Mouse (Mus musculus): ENCODE measurements around the gene Gphb5. TPM values are rescaled to one million over a fixed set of nuclear protein-coding genes. Genes with fewer than 3 reads are reported as not detected.

Gene Gphb5
- polyA plus RNA-seq, 1 experiment from 2014 or later, result not detected

DNA sequence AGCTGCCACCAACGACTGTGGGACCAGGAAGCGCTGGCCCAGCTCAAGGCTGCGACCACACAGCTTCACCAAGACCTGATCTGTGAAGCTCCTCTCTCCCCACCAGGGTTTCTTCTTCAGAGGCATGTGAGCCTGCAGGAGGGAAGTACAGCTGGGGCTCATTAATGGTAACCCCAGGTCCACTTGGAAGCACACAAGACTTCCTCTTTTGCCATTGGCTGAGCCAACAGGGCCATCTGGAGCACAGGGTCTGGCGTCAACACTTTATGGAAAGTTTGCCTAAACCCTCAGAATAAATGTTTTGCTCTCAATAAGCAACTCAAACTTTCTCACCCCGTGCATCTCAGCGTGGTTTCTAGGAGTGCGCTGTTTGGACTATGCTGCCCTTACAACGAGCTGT, 29.4 kb downstream of the Gphb5 start:
- 85% methylated on average over 8 of the region's 8 CpGs for WGBS
- no peak for ATAC-seq (ENCODE audit: low FRiP score)

DNA sequence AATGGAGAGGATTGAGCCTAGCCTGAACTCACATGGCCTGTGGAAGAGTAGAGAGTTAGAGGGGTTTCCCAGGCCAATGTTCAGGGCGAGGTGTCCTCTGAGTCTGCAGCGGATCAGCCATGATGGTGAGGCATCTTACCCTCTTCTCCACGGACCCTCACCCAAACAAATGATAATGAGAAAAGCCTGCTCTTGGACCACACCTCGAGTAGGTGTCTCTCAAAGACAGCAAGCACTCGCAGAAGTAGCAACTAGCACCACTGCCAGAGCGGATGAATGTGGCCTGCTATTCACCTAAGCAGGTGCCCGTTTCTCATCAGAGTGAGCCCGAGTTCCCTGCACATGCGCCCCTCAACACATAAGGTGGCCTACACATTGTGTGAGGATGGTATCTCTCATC, 29.9 kb downstream of the Gphb5 start:
- no peak overlapping the region for H3K4me3 ChIP-seq (ENCODE audit: low read depth, low read length)
- no peak overlapping the region for H3K9ac ChIP-seq (ENCODE audit: low read length)
- no peak overlapping the region for H3K27ac ChIP-seq (ENCODE audit: low read depth, low read length)
- no peaks in the 10 kb centered on the region for H3K27me3 ChIP-seq (ENCODE audit: control insufficient read depth, insufficient read depth, low read length)
- no peak for DNase-seq (ENCODE audit: low spot score, missing footprints)
- H3K36me3 ChIP-seq (ENCODE audit: control insufficient read depth, insufficient read depth, low read length), result no peaks in the 10 kb centered on the region
- 90% methylated on average over 9 of the region's 9 CpGs for WGBS
- ATAC-seq (ENCODE audit: low FRiP score), result no peak
- H3K4me1 ChIP-seq (ENCODE audit: control insufficient read depth, insufficient read depth, low read length), result no peaks in the 10 kb centered on the region
- H3K9me3 ChIP-seq (ENCODE audit: control insufficient read depth, low read length), result no peaks in the 10 kb centered on the region
- H3K4me2 ChIP-seq, result no peak overlapping the region

More for the DNA sequence above, 29.4 kb downstream of the Gphb5 start:
- H3K9ac ChIP-seq (ENCODE audit: low read length), result no peak overlapping the region
- no peak overlapping the region for H3K4me2 ChIP-seq
- H3K27me3 ChIP-seq (ENCODE audit: control insufficient read depth, insufficient read depth, low read length), result no peaks in the 10 kb centered on the region
- DNase-seq (ENCODE audit: low spot score, missing footprints), result peak; percentile 31
- no peak overlapping the region for H3K27ac ChIP-seq (ENCODE audit: low read depth, low read length)
- no peaks in the 10 kb centered on the region for H3K9me3 ChIP-seq (ENCODE audit: control insufficient read depth, low read length)
- H3K4me3 ChIP-seq (ENCODE audit: low read depth, low read length), result no peak overlapping the region
- H3K4me1 ChIP-seq (ENCODE audit: control insufficient read depth, insufficient read depth, low read length), result no peaks in the 10 kb centered on the region
- no peaks in the 10 kb centered on the region for H3K36me3 ChIP-seq (ENCODE audit: control insufficient read depth, insufficient read depth, low read length)

DNA sequence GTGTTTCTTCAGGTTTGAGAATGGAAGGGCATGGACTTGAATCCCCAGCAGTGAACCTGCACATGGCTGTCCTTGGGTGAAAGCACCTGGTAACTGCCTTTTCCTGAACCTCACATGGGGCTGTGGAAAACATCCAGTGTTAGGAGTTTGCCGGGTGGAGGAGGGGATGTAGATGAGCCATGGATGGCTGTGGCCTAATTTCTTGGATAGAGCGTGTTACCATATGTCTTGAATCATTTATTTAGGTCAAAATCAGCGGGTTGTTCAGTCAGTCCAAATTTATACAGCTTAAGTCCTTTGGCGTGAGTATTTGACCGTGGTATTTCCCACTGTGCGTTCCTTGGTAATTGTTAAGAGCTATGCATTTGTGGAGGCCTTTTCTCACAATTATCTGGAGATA, 40.5 kb downstream of the Gphb5 start:
- no peak overlapping the region for H3K9ac ChIP-seq (ENCODE audit: low read length)
- WGBS, result 80% methylated on average over 6 of the region's 6 CpGs
- no peak overlapping the region for H3K27ac ChIP-seq (ENCODE audit: low read depth, low read length)
- ATAC-seq (ENCODE audit: low FRiP score), result no peak
- DNase-seq (ENCODE audit: low spot score, missing footprints), result peak; percentile 26
- H3K4me1 ChIP-seq (ENCODE audit: control insufficient read depth, insufficient read depth, low read length), result no peaks in the 10 kb centered on the region
- H3K36me3 ChIP-seq (ENCODE audit: control insufficient read depth, insufficient read depth, low read length), result no peaks in the 10 kb centered on the region
- H3K9me3 ChIP-seq (ENCODE audit: control insufficient read depth, low read length), result no peaks in the 10 kb centered on the region
- H3K27me3 ChIP-seq (ENCODE audit: control insufficient read depth, insufficient read depth, low read length), result no peaks in the 10 kb centered on the region
- no peak overlapping the region for H3K4me3 ChIP-seq (ENCODE audit: low read depth, low read length)
- no peak overlapping the region for H3K4me2 ChIP-seq

DNA sequence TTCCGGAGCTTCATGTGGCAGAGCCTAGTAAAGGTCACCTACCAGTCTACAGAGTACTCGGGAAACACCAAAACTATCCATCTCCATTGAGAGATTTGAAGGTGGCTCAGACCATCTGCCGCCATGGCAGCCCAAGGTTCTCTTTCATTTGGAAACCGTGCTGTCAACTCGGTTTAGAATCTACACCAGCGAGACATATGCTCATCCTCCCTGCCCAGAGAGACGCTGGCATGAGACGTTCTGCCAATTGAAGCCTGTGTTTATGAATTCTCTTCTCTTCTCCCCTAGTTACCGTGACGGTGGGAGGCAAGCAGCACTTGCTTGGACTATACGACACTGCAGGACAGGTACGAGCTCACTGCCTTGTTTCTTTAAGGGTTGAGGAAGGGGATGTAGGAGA, 41.5 kb downstream of the Gphb5 start:
- WGBS, result 93% methylated on average over 12 of the region's 12 CpGs
- Histone ChIP-seq H3K4me2 (no peak overlapping the region), H3K27ac (ENCODE audit: low read depth, low read length) (no peak overlapping the region), H3K36me3 (ENCODE audit: control insufficient read depth, insufficient read depth, low read length) (no peaks in the 10 kb centered on the region), H3K9ac (ENCODE audit: low read length) (no peak overlapping the region), H3K4me1 (ENCODE audit: control insufficient read depth, insufficient read depth, low read length) (no peaks in the 10 kb centered on the region), H3K4me3 (ENCODE audit: low read depth, low read length) (no peak overlapping the region), H3K27me3 (ENCODE audit: control insufficient read depth, insufficient read depth, low read length) (no peaks in the 10 kb centered on the region), H3K9me3 (ENCODE audit: control insufficient read depth, low read length) (no peaks in the 10 kb centered on the region)
- DNase-seq (ENCODE audit: low spot score, missing footprints), result peak; percentile 12
- no peak for ATAC-seq (ENCODE audit: low FRiP score)

DNA sequence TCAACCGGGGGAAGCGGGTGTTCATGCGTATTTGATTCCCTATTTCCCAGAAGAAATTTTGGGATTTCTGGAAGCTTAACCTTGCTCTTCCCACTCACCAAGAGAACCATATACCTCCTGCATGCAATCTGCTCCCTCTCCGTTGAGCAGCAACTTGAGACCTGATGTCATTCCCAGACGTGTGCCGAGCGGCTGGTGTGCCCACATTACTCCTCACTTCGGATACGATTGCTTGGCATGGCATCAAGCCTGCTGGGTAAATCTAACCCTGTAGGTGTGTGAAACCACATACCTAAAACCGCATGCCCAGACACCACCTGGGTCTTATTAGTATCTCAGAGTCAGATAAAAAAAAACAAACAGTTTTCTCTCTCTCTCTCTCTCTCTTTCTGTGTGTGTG, 42.1 kb downstream of the Gphb5 start:
- Histone ChIP-seq H3K4me3 (ENCODE audit: low read depth, low read length) (no peak overlapping the region), H3K9ac (ENCODE audit: low read length) (no peak overlapping the region), H3K9me3 (ENCODE audit: control insufficient read depth, low read length) (no peaks in the 10 kb centered on the region), H3K4me1 (ENCODE audit: control insufficient read depth, insufficient read depth, low read length) (no peaks in the 10 kb centered on the region), H3K27me3 (ENCODE audit: control insufficient read depth, insufficient read depth, low read length) (no peaks in the 10 kb centered on the region), H3K27ac (ENCODE audit: low read depth, low read length) (no peak overlapping the region), H3K36me3 (ENCODE audit: control insufficient read depth, insufficient read depth, low read length) (no peaks in the 10 kb centered on the region), H3K4me2 (no peak overlapping the region)
- DNase-seq (ENCODE audit: low spot score, missing footprints), result peak; percentile 26
- 92% methylated on average over 10 of the region's 10 CpGs for WGBS
- ATAC-seq (ENCODE audit: low FRiP score), result no peak

DNA sequence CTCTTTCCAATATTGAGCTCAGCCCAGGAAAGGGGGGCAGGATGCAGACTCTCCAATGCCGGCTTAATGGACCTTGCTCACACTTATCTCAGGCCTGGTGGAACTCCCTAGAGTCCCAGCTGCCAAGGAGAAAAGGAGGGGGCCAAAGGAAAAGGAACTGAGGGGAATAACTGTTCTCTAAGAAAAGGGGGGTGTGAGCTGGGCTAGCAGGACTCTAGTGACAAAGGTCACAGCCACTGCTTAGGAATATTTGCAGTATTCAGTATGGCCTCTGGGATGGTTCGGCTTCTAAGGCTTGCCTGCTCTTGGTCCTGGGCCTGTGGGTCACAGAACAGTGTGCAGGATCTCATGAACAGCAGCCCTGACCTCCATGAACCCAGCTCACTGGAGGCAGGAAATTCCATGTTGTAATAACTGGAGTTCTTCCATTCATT, 47.1 kb downstream of the Gphb5 start:
- no peak overlapping the region for H3K27ac ChIP-seq (ENCODE audit: low read depth, low read length)
- no peaks in the 10 kb centered on the region for H3K9me3 ChIP-seq (ENCODE audit: control insufficient read depth, low read length)
- ATAC-seq (ENCODE audit: low FRiP score), result no peak
- peak; percentile 41 for DNase-seq (ENCODE audit: low spot score, missing footprints)
- H3K4me3 ChIP-seq (ENCODE audit: low read depth, low read length), result no peak overlapping the region
- no peak overlapping the region for H3K4me2 ChIP-seq
- no peaks in the 10 kb centered on the region for H3K4me1 ChIP-seq (ENCODE audit: control insufficient read depth, insufficient read depth, low read length)
- H3K36me3 ChIP-seq (ENCODE audit: control insufficient read depth, insufficient read depth, low read length), result no peaks in the 10 kb centered on the region
- 69% methylated on average over 2 of the region's 2 CpGs for WGBS
- no peaks in the 10 kb centered on the region for H3K27me3 ChIP-seq (ENCODE audit: control insufficient read depth, insufficient read depth, low read length)
- no peak overlapping the region for H3K9ac ChIP-seq (ENCODE audit: low read length)

DNA sequence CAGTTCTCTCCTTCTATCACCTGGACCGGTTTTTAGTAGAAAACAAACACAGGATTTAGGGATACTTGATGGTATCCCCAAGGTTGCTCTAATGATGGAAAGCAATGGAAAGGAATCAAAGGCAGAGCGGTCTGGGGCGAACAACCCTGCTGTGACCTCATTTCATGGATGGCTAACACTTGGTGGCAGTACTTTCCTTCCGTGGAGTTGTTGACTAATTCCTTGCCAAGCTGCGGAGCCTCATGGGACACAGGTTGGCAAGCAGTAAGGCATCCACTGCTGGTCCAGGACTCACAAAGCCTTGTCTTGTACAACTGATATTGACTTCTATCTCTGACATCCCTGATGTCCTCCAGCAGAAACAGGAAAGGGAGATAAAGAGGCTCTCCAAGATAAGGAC, 48.1 kb downstream of the Gphb5 start:
- WGBS, result 74% methylated on average over 5 of the region's 5 CpGs
- peak; percentile 8 for DNase-seq (ENCODE audit: low spot score, missing footprints)
- H3K27me3 ChIP-seq (ENCODE audit: control insufficient read depth, insufficient read depth, low read length), result no peaks in the 10 kb centered on the region
- no peaks in the 10 kb centered on the region for H3K36me3 ChIP-seq (ENCODE audit: control insufficient read depth, insufficient read depth, low read length)
- H3K9ac ChIP-seq (ENCODE audit: low read length), result no peak overlapping the region
- no peak overlapping the region for H3K4me3 ChIP-seq (ENCODE audit: low read depth, low read length)
- H3K9me3 ChIP-seq (ENCODE audit: control insufficient read depth, low read length), result no peaks in the 10 kb centered on the region
- H3K27ac ChIP-seq (ENCODE audit: low read depth, low read length), result no peak overlapping the region
- no peak for ATAC-seq (ENCODE audit: low FRiP score)
- H3K4me2 ChIP-seq, result no peak overlapping the region
- H3K4me1 ChIP-seq (ENCODE audit: control insufficient read depth, insufficient read depth, low read length), result no peaks in the 10 kb centered on the region

DNA sequence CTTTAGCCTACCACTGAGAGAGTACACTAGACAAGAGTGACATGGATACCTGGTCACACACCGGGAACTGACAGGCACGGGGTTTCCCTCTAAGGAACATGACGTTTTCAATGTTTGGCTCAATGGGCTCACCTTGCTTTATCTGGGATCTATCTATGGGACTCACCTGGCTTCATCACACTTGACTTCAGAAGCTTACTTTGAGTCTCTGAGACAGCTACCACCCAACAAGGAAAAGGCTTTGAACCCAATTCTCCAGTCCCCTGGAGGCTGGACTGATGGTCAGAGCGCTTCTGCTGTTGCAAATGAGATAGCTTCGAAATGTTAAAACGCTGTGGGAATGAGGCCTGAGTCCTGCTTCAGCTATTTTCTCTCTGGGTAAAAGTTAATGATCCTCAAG, 49.2 kb downstream of the Gphb5 start:
- Histone ChIP-seq H3K4me3 (ENCODE audit: low read depth, low read length) (no peak overlapping the region), H3K9me3 (ENCODE audit: control insufficient read depth, low read length) (no peaks in the 10 kb centered on the region), H3K27me3 (ENCODE audit: control insufficient read depth, insufficient read depth, low read length) (no peaks in the 10 kb centered on the region), H3K27ac (ENCODE audit: low read depth, low read length) (no peak overlapping the region), H3K4me2 (no peak overlapping the region), H3K36me3 (ENCODE audit: control insufficient read depth, insufficient read depth, low read length) (no peaks in the 10 kb centered on the region), H3K4me1 (ENCODE audit: control insufficient read depth, insufficient read depth, low read length) (no peaks in the 10 kb centered on the region), H3K9ac (ENCODE audit: low read length) (no peak overlapping the region)
- ATAC-seq (ENCODE audit: low FRiP score) (no peak), DNase-seq (ENCODE audit: low spot score, missing footprints) (no peak)
- 94% methylated on average over 6 of the region's 6 CpGs for WGBS

DNA sequence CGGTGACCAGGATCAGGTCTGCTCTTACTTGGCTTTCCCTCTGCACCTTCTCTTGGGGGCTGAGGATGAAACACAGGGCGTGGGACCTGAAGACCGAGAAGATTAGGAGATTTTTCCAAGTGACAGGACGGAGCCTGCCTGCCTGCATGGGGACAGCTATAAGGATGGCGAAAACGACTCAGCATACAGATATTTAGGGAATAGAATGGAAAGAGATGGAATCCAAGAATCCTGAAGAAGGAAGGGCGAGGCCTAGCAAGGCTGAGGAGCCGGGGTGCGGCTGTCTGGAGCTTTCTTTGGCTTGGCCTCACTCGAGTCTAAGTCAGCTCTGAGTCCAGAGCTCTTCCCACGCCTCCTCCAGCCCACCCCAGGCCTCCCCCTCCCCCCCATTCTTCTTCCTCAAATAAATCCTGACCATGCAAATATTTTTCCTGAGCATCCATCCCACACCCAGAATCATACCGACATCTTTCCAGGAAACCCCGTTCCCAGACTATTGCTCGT, 50.9 kb downstream of the Gphb5 start:
- no peak overlapping the region for H3K9ac ChIP-seq (ENCODE audit: low read length)
- H3K9me3 ChIP-seq (ENCODE audit: control insufficient read depth, low read length), result no peaks in the 10 kb centered on the region
- no peak for ATAC-seq (ENCODE audit: low FRiP score)
- no peak overlapping the region for H3K4me3 ChIP-seq (ENCODE audit: low read depth, low read length)
- WGBS, result 91% methylated on average over 14 of the region's 14 CpGs
- DNase-seq (ENCODE audit: low spot score, missing footprints), result peak; percentile 44
- H3K36me3 ChIP-seq (ENCODE audit: control insufficient read depth, insufficient read depth, low read length), result no peaks in the 10 kb centered on the region
- H3K4me1 ChIP-seq (ENCODE audit: control insufficient read depth, insufficient read depth, low read length), result no peaks in the 10 kb centered on the region
- no peak overlapping the region for H3K27ac ChIP-seq (ENCODE audit: low read depth, low read length)
- H3K27me3 ChIP-seq (ENCODE audit: control insufficient read depth, insufficient read depth, low read length), result no peaks in the 10 kb centered on the region
- H3K4me2 ChIP-seq, result no peak overlapping the region

DNA sequence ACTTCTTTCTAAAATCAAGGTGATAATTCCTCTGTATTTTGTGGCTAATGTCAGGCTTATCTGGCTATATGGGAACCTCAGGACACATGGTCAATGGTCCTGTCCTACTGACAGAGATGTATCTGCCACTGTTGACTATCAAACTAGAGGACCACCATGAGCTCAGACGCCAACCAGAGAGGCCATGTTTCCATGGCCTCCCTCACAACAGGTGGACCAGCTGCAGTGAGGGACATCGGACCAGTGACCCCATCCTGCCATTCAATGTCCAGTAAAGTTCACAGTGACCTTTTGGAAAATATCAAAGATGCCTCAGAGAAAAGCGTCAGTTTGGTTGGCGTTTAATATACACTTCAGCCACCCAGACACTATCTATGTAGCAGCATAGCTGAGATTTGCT, 52.2 kb downstream of the Gphb5 start:
- ATAC-seq (ENCODE audit: low FRiP score), result no peak
- Histone ChIP-seq H3K4me3 (ENCODE audit: low read depth, low read length) (no peak overlapping the region), H3K9me3 (ENCODE audit: control insufficient read depth, low read length) (no peaks in the 10 kb centered on the region), H3K36me3 (ENCODE audit: control insufficient read depth, insufficient read depth, low read length) (no peaks in the 10 kb centered on the region), H3K27ac (ENCODE audit: low read depth, low read length) (no peak overlapping the region), H3K4me2 (no peak overlapping the region), H3K27me3 (ENCODE audit: control insufficient read depth, insufficient read depth, low read length) (no peaks in the 10 kb centered on the region), H3K4me1 (ENCODE audit: control insufficient read depth, insufficient read depth, low read length) (no peaks in the 10 kb centered on the region), H3K9ac (ENCODE audit: low read length) (no peak overlapping the region)
- WGBS, result 92% methylated on average over 4 of the region's 4 CpGs
- DNase-seq (ENCODE audit: low spot score, missing footprints), result peak; percentile 57
